Mouse (Mus musculus) lung, postnatal 0 days (tissue): ENCODE measurements around the gene Aim2. TPM values are rescaled to one million over a fixed set of nuclear protein-coding genes. Genes with fewer than 3 reads are reported as not detected.

Experiments
- ATAC-seq: fragments of 200-750 bp; cut with Nextera tagmentation; 2 replicates; pipeline ENCODE4 v1.8.0; 2017; ENCODE audit warnings: moderate library complexity
- DNase-seq: peaks from one replicate; pipeline ENCODE4 v3.0.0-alpha.2; 2016; ENCODE audit warnings: low spot score
- H3K27ac ChIP-seq: fragments of 300-500 bp; sonication (generic); 2 replicates; pipeline ENCODE4 v1.5.1; 2014; ENCODE audit warnings: antibody characterized with exemption, mild to moderate bottlenecking, low read length, mixed read lengths
- H3K27me3 ChIP-seq: fragments of 300-500 bp; sonication (generic); replicated peaks from 2 replicates; pipeline ENCODE4 v1.6.1; 2014; ENCODE audit warnings: low read length, mixed read lengths; ENCODE audit not compliant: insufficient read depth
- H3K36me3 ChIP-seq: fragments of 300-500 bp; sonication (generic); 2 replicates; pipeline ENCODE4 v1.6.1; 2014; ENCODE audit warnings: low read length, mixed read lengths; ENCODE audit not compliant: insufficient read depth
- H3K4me1 ChIP-seq: fragments of 300-500 bp; sonication (generic); 2 replicates; pipeline ENCODE4 v1.6.1; 2014; ENCODE audit warnings: antibody characterized with exemption, low read depth, low read length, mixed read lengths; ENCODE audit not compliant: insufficient read depth
- H3K4me2 ChIP-seq: fragments of 300-500 bp; sonication (generic); replicated peaks from 2 replicates; pipeline ENCODE4 v1.6.1; 2014; ENCODE audit warnings: low read depth, mild to moderate bottlenecking, low read length, moderate library complexity, mixed read lengths
- H3K4me3 ChIP-seq: fragments of 300-500 bp; sonication (generic); 2 replicates; pipeline ENCODE4 v1.5.1; 2014; ENCODE audit warnings: low read depth, low read length
- H3K9ac ChIP-seq: fragments of 300-500 bp; sonication (generic); replicated peaks from 2 replicates; pipeline ENCODE4 v1.6.1; 2014; ENCODE audit warnings: low read depth, mild to moderate bottlenecking
- H3K9me3 ChIP-seq: fragments of 300-500 bp; sonication (generic); 2 replicates; pipeline ENCODE4 v1.6.1; 2016; ENCODE audit warnings: low read length, mixed read lengths
- CTCF ChIP-seq: IDR thresholded peaks from 2 replicates; pipeline ENCODE4 v1.5.1; 2016; ENCODE audit warnings: antibody characterized with exemption, mild to moderate bottlenecking
- EP300 ChIP-seq: IDR thresholded peaks from 2 replicates; pipeline ENCODE4 v1.6.1; 2016; ENCODE audit warnings: antibody characterized with exemption, mild to moderate bottlenecking, control low read depth
- WGBS: fragments of 180-500 bp; shearing (Covaris S2); extraction: QIAGEN DNeasy Blood & Tissue Kit; methylation state at CpG from one replicate; pipeline ENCODE4 v1.1.7; 2014; 5-methylcytosine and 5-hydroxymethylcytosine counted together
- polyA plus RNA-seq: library from polyadenylated mRNA; unstranded; fragments of >200 nt; fragmentation: Nextera tagmentation; extraction: Ambion mirVana; gene quantifications from 2 replicates; pipeline ENCODE4 v1.2.1, GENCODE M21; 2015

Gene Aim2
- polyA plus RNA-seq, 1 experiment from 2014 or later: 3.4 TPM

- no peak for ATAC-seq
- WGBS: 58% methylated on average over 6 of the region's 6 CpGs
These were observed 86.7 kb downstream of the Aim2 start for GRCm38 (mm10) chr1:173437161-173437953.

DNA sequence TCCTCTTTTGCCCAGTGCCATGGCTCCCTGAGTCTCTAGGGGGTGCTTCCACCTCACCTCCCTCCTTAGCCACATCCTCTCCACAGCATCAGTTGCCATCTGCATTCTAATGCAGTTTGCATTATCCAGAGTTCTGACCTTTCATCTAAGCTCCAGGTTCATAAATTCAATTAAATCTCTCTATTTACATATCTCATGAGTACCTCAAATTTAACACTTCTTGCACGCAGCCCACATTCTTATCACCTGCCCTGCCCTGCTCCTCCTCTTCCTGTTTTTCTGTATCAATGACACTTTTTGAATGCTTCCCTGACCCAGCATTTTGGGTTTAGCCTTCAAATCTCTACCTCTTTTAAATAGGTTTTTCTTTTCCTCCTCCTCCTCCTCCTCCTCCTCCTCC lies 90.0 kb downstream of the Aim2 start:
- no peak overlapping the region for H3K9ac ChIP-seq
- no peak overlapping the region for H3K4me3 ChIP-seq
- no peak for ATAC-seq
- H3K4me2 ChIP-seq: no peak overlapping the region
- H3K9me3 ChIP-seq: no peaks in the 10 kb centered on the region
- DNase-seq: no peak
- H3K27me3 ChIP-seq: no peaks in the 10 kb centered on the region
- no peaks in the 10 kb centered on the region for H3K36me3 ChIP-seq
- H3K27ac ChIP-seq: no peak overlapping the region
- TF ChIP-seq EP300 (no peak), CTCF (no peak)
- WGBS: 27% methylated on average over 1 of the region's 1 CpGs
- H3K4me1 ChIP-seq: no peaks in the 10 kb centered on the region

More at GRCm38 (mm10) chr1:173437161-173437953, 86.7 kb downstream of the Aim2 start:
- no peaks in the 10 kb centered on the region for H3K27me3 ChIP-seq
- DNase-seq: no peak
- H3K9ac ChIP-seq: no peak overlapping the region
- H3K36me3 ChIP-seq: no peaks in the 10 kb centered on the region
- no peaks in the 10 kb centered on the region for H3K9me3 ChIP-seq
- H3K4me3 ChIP-seq: no peak overlapping the region
- no peak overlapping the region for H3K4me2 ChIP-seq
- no peak overlapping the region for H3K27ac ChIP-seq
- H3K4me1 ChIP-seq: no peaks in the 10 kb centered on the region
- no peak for TF ChIP-seq EP300
- no peak for TF ChIP-seq CTCF

GRCm38 (mm10) chr1:173441210-173441609 lies 90.5 kb downstream of the Aim2 start:
- WGBS: 72% methylated on average over 4 of the region's 4 CpGs
- no peak for ATAC-seq

DNA sequence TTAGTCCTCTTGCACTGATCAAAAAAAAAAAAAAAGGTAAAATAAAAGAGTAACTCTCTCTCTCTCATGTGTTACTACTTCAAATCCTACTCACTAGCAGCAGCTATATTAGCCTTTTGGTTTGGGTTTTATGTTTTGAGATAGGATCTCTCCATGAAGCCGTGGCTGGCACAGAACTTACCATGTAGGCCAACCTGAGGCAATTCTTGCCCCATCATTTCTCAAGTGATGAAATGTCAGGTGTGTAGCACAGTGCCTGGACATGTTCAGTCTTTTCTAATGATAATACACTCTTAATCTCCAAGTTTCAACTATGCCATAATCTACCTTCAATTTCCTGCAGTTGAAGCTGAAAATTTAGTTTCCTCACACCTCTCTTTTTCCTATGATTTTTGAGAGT lies 92.4 kb downstream of the Aim2 start:
- H3K36me3 ChIP-seq: no peaks in the 10 kb centered on the region
- H3K4me1 ChIP-seq: no peaks in the 10 kb centered on the region
- H3K4me2 ChIP-seq: no peak overlapping the region
- DNase-seq: no peak
- TF ChIP-seq EP300 (no peak), CTCF (no peak)
- no peak for ATAC-seq
- WGBS: 71% methylated on average over 1 of the region's 1 CpGs
- no peaks in the 10 kb centered on the region for H3K27me3 ChIP-seq
- H3K27ac ChIP-seq: no peak overlapping the region
- no peak overlapping the region for H3K4me3 ChIP-seq
- no peaks in the 10 kb centered on the region for H3K9me3 ChIP-seq
- no peak overlapping the region for H3K9ac ChIP-seq

More at GRCm38 (mm10) chr1:173441210-173441609, 90.5 kb downstream of the Aim2 start:
- Histone ChIP-seq H3K4me1 (no peaks in the 10 kb centered on the region), H3K27ac (no peak overlapping the region), H3K27me3 (no peaks in the 10 kb centered on the region), H3K4me3 (no peak overlapping the region), H3K9me3 (no peaks in the 10 kb centered on the region), H3K4me2 (no peak overlapping the region), H3K9ac (no peak overlapping the region), H3K36me3 (no peaks in the 10 kb centered on the region)
- TF ChIP-seq EP300 (no peak), CTCF (no peak)
- DNase-seq: no peak

DNA sequence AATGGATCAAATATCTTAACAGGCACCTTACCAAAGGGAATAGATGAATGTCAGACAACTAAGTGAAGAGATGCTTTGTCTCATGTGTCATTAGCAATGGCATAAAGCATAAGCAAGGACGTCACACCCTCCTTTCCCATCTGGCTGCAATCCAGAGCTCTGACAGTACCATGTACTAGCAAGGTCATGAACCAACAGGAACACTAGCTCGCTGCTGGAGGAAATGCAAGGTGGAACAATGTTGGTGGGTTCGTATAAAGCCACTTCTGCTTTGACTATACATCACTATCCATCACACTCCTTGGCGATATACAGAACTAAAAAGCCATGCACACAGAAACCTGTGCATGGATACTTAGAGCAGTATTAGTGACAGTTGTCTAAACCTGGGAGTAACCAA lies 96.4 kb downstream of the Aim2 start:
- no peak for TF ChIP-seq EP300
- TF ChIP-seq CTCF: no peak
- 48% methylated on average over 4 of the region's 4 CpGs for WGBS
- Histone ChIP-seq H3K36me3 (no peaks in the 10 kb centered on the region), H3K27ac (no peak overlapping the region), H3K4me1 (no peaks in the 10 kb centered on the region), H3K4me2 (no peak overlapping the region), H3K9ac (no peak overlapping the region), H3K27me3 (no peaks in the 10 kb centered on the region), H3K4me3 (no peak overlapping the region), H3K9me3 (no peaks in the 10 kb centered on the region)
- no peak for DNase-seq
- no peak for ATAC-seq

GRCm38 (mm10) chr1:173450621-173451020 lies 99.9 kb downstream of the Aim2 start:
- no peak overlapping the region for H3K27ac ChIP-seq
- no peak for TF ChIP-seq EP300
- TF ChIP-seq CTCF: no peak
- WGBS: 78% methylated on average over 4 of the region's 4 CpGs
- H3K9me3 ChIP-seq: no peaks in the 10 kb centered on the region
- no peaks in the 10 kb centered on the region for H3K36me3 ChIP-seq
- H3K4me2 ChIP-seq: no peak overlapping the region
- H3K9ac ChIP-seq: no peak overlapping the region
- no peak overlapping the region for H3K4me3 ChIP-seq
- no peak for DNase-seq
- H3K4me1 ChIP-seq: no peaks in the 10 kb centered on the region
- no peak for ATAC-seq
- no peaks in the 10 kb centered on the region for H3K27me3 ChIP-seq
